Mouse (Mus musculus) kidney, postnatal 0 days (tissue): ENCODE results near the gene Kif13a. TPM values are rescaled to one million over a fixed set of nuclear protein-coding genes. Genes with fewer than 3 reads are reported as not detected.

ENCODE experiments used
- ATAC-seq: fragments of 200-750 bp; cut with Nextera tagmentation; replicated peaks from 2 replicates; pipeline ENCODE4 v1.8.0; 2017; ENCODE audit warnings: low read depth, moderate number of reproducible peaks, moderate TSS enrichment, moderate library complexity; ENCODE audit not compliant: low FRiP score
- DNase-seq: peaks from one replicate; pipeline ENCODE4 v3.0.0-alpha.2; 2016; ENCODE audit warnings: low spot score
- H3K27ac ChIP-seq: fragments of 300-500 bp; sonication (generic); 2 replicates; pipeline ENCODE4 v1.5.1; 2014; ENCODE audit warnings: mild to moderate bottlenecking
- H3K27me3 ChIP-seq: fragments of 300-500 bp; sonication (generic); 2 replicates; pipeline ENCODE4 v1.6.1; 2014; ENCODE audit warnings: low read length, mixed read lengths; ENCODE audit not compliant: insufficient read depth
- H3K36me3 ChIP-seq: fragments of 300-500 bp; sonication (generic); 2 replicates; pipeline ENCODE4 v1.6.1; 2014; ENCODE audit warnings: low read length, mixed read lengths; ENCODE audit not compliant: insufficient read depth
- H3K4me1 ChIP-seq: fragments of 300-500 bp; sonication (generic); replicated peaks from 2 replicates; pipeline ENCODE4 v1.6.1; 2014; ENCODE audit warnings: antibody characterized with exemption, low read length, mixed read lengths; ENCODE audit not compliant: insufficient read depth
- H3K4me2 ChIP-seq: fragments of 300-500 bp; sonication (generic); 2 replicates; pipeline ENCODE4 v1.6.1; 2014; ENCODE audit warnings: mild to moderate bottlenecking, low read length, moderate library complexity, mixed read lengths
- H3K4me3 ChIP-seq: fragments of 300-500 bp; sonication (generic); replicated peaks from 2 replicates; pipeline ENCODE4 v1.5.1; 2014; ENCODE audit warnings: low read depth, low read length
- H3K9ac ChIP-seq: fragments of 300-500 bp; sonication (generic); 2 replicates; pipeline ENCODE4 v1.6.1; 2014; ENCODE audit warnings: low read depth, low read length
- H3K9me3 ChIP-seq: fragments of 300-500 bp; sonication (generic); replicated peaks from 2 replicates; pipeline ENCODE4 v1.6.1; 2016; ENCODE audit warnings: low read length, inconsistent platforms, mixed read lengths
- CTCF ChIP-seq: IDR thresholded peaks from 2 replicates; pipeline ENCODE4 v1.5.1; 2016; ENCODE audit warnings: antibody characterized with exemption, low read depth, mild to moderate bottlenecking, moderate library complexity
- WGBS: fragments of 180-500 bp; shearing (Covaris S2); extraction: QIAGEN DNeasy Blood & Tissue Kit; methylation state at CpG from one replicate; pipeline ENCODE4 v1.1.7; 2014; 5-methylcytosine and 5-hydroxymethylcytosine counted together
- polyA plus RNA-seq: library from polyadenylated mRNA; unstranded; fragments of >200 nt; fragmentation: Nextera tagmentation; extraction: Ambion mirVana; gene quantifications from 2 replicates; pipeline ENCODE4 v1.2.1, GENCODE M21; 2015

Gene Kif13a
- polyA plus RNA-seq, 1 experiment from 2014 or later, result 13.1 TPM

GRCm38 (mm10) chr13:46721009-46721408 is 208.7 kb downstream of the Kif13a start:
- H3K9me3 ChIP-seq, result no peaks in the 10 kb centered on the region
- no peak overlapping the region for H3K27ac ChIP-seq
- no peak overlapping the region for H3K4me3 ChIP-seq
- peaks cover 9% of the 10 kb centered on the region; the same call in 1 of the 2 replicates for H3K4me1 ChIP-seq
- H3K9ac ChIP-seq, result no peak overlapping the region
- no peak overlapping the region for H3K4me2 ChIP-seq
- no peaks in the 10 kb centered on the region for H3K27me3 ChIP-seq
- no peaks in the 10 kb centered on the region for H3K36me3 ChIP-seq
- no peak for ATAC-seq
- no peak for TF ChIP-seq CTCF
- DNase-seq, result no peak

GRCm38 (mm10) chr13:46718893-46719400 is 210.7 kb downstream of the Kif13a start:
- no peaks in the 10 kb centered on the region for H3K27me3 ChIP-seq
- no peak overlapping the region for H3K27ac ChIP-seq
- H3K36me3 ChIP-seq, result 0 out of 2 replicates have a peak, but pooled peaks cover 2% of the 10 kb centered on the region
- no peak for TF ChIP-seq CTCF
- no peak overlapping the region for H3K9ac ChIP-seq
- DNase-seq (no peak), ATAC-seq (no peak)
- H3K4me2 ChIP-seq, result no peak overlapping the region
- no peaks in the 10 kb centered on the region for H3K9me3 ChIP-seq
- WGBS, result 65% methylated on average over 5 of the region's 5 CpGs
- H3K4me1 ChIP-seq, result no peaks in the 10 kb centered on the region
- no peak overlapping the region for H3K4me3 ChIP-seq

- WGBS, result 75% methylated on average over 3 of the region's 3 CpGs
- Histone ChIP-seq H3K4me1 (no peaks in the 10 kb centered on the region), H3K27me3 (no peaks in the 10 kb centered on the region), H3K9ac (no peak overlapping the region), H3K27ac (no peak overlapping the region), H3K4me3 (no peak overlapping the region), H3K4me2 (no peak overlapping the region), H3K9me3 (no peaks in the 10 kb centered on the region), H3K36me3 (peaks cover 15% of the 10 kb centered on the region)
- no peak for ATAC-seq
- DNase-seq, result no peak
- no peak for TF ChIP-seq CTCF
These were observed 213.6 kb downstream of the Kif13a start for GRCm38 (mm10) chr13:46715976-46716639.

DNA sequence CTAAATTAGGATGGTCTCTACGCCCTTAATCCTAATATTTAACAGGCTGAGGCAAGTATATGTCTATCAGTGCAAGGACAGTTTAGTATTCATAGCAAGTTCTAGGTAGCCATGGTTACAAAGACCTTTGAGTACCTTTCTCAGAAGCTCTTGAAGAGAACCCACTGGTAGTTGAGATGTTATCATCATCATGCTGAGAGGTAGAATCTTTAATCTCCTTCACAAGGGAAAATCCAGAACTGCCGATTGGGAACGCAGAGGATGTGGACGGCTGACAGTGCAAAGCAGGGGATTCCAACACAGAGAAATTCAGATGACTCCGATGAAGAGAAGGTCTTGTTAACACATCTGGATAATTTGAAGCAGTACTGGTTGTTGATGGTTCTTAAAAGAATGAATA is 216.2 kb downstream of the Kif13a start:
- no peak for ATAC-seq
- 98% methylated on average over 5 of the region's 5 CpGs for WGBS
- DNase-seq, result no peak
- peaks cover 27% of the 10 kb centered on the region for H3K36me3 ChIP-seq
- no peak overlapping the region for H3K9ac ChIP-seq
- H3K4me3 ChIP-seq, result no peak overlapping the region
- H3K27ac ChIP-seq, result no peak overlapping the region
- no peak for TF ChIP-seq CTCF
- no peaks in the 10 kb centered on the region for H3K4me1 ChIP-seq
- H3K27me3 ChIP-seq, result no peaks in the 10 kb centered on the region
- H3K4me2 ChIP-seq, result no peak overlapping the region
- H3K9me3 ChIP-seq, result no peaks in the 10 kb centered on the region

DNA sequence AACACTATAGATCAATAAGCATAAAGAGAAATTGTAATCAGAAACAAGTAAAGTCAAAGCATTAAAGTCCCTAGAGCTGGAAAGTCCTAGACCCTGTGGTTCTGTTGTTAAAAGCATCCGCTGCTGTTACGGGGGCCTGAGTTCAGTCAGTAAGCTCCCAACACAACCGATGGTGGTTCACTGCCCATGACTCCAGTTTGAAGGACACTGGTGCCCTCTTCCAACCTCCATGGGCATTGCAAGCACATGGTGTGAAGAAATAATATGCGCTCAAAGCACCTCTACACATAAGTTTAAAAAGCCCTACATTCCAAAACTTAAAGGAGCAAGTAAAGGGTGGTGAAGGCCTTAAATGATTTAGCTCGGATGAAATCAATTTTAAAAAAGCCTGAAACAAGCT is 226.5 kb downstream of the Kif13a start:
- Histone ChIP-seq H3K4me2 (no peak overlapping the region), H3K27me3 (no peaks in the 10 kb centered on the region), H3K9me3 (no peaks in the 10 kb centered on the region), H3K27ac (no peak overlapping the region), H3K4me1 (no peaks in the 10 kb centered on the region), H3K9ac (no peak overlapping the region), H3K4me3 (no peak overlapping the region), H3K36me3 (peaks cover 18% of the 10 kb centered on the region; the same call in 1 of the 2 replicates)
- ATAC-seq, result no peak
- DNase-seq, result no peak
- WGBS, result 89% methylated on average over 5 of the region's 5 CpGs
- TF ChIP-seq CTCF, result peak; percentile 43; the same call in 1 of the 2 replicates

- Histone ChIP-seq H3K27ac (no peak overlapping the region), H3K4me2 (no peak overlapping the region), H3K4me1 (no peaks in the 10 kb centered on the region), H3K4me3 (no peak overlapping the region), H3K27me3 (no peaks in the 10 kb centered on the region), H3K9ac (no peak overlapping the region), H3K9me3 (no peaks in the 10 kb centered on the region), H3K36me3 (peaks cover 20% of the 10 kb centered on the region; the same call in 1 of the 2 replicates)
- ATAC-seq (no peak), DNase-seq (no peak)
- TF ChIP-seq CTCF, result no peak
- WGBS, result 90% methylated on average over 2 of the region's 2 CpGs
These were observed 228.2 kb downstream of the Kif13a start for GRCm38 (mm10) chr13:46701486-46701885.

GRCm38 (mm10) chr13:46699372-46699771 is 230.3 kb downstream of the Kif13a start:
- H3K4me1 ChIP-seq, result no peaks in the 10 kb centered on the region
- H3K27ac ChIP-seq, result no peak overlapping the region
- no peak overlapping the region for H3K9ac ChIP-seq
- H3K27me3 ChIP-seq, result no peaks in the 10 kb centered on the region
- no peak overlapping the region for H3K4me3 ChIP-seq
- no peaks in the 10 kb centered on the region for H3K9me3 ChIP-seq
- peaks cover 25% of the 10 kb centered on the region for H3K36me3 ChIP-seq
- ATAC-seq (no peak), DNase-seq (no peak)
- TF ChIP-seq CTCF, result no peak
- no peak overlapping the region for H3K4me2 ChIP-seq
- 87% methylated on average over 1 of the region's 1 CpGs for WGBS

Other genes with a start within 250 kb of the Kif13a start
- 15.3 and 17.7 TPM in 2 replicates for gene Nup153, start 201.9 kb downstream of the Kif13a start, polyA plus RNA-seq
- 2.3 and 2.7 TPM in 2 replicates for gene Nhlrc1, start 85.0 kb upstream of the Kif13a start, polyA plus RNA-seq
- gene Kdm1b, start 113.6 kb upstream of the Kif13a start, polyA plus RNA-seq, result 11.6 and 12.9 TPM in 2 replicates
- 55.3 and 55.8 TPM in 2 replicates for gene Tpmt, start 114.9 kb upstream of the Kif13a start, polyA plus RNA-seq
- gene Dek, start 176.3 kb upstream of the Kif13a start, polyA plus RNA-seq, result 185 and 187 TPM in 2 replicates
- gene Rnf144b, start 192.8 kb upstream of the Kif13a start, polyA plus RNA-seq, result 1.1 and 1.6 TPM in 2 replicates